Mouse (Mus musculus) stomach, embryonic 14.5 days (tissue): Measurements from ENCODE around the gene Chat. TPM values are rescaled to one million over a fixed set of nuclear protein-coding genes. Genes with fewer than 3 reads are reported as not detected.

Experiments
- ATAC-seq: fragments of 200-750 bp; cut with Nextera tagmentation; 2 replicates; pipeline ENCODE4 v1.8.0; 2017; ENCODE audit warnings: low read depth, moderate TSS enrichment; ENCODE audit not compliant: insufficient number of reproducible peaks, insufficient read depth, low FRiP score
- H3K27ac ChIP-seq: fragments of 300-500 bp; sonication (generic); 2 replicates; pipeline ENCODE4 v1.5.1; 2014; ENCODE audit warnings: mild to moderate bottlenecking, low read length, moderate library complexity, mixed read lengths
- H3K27me3 ChIP-seq: fragments of 300-500 bp; sonication (generic); 2 replicates; pipeline ENCODE4 v1.6.1; 2014; ENCODE audit warnings: low read length, control low read depth, mixed read lengths; ENCODE audit not compliant: control insufficient read depth, insufficient read depth
- H3K36me3 ChIP-seq: fragments of 300-500 bp; sonication (generic); 2 replicates; pipeline ENCODE4 v1.6.1; 2014; ENCODE audit warnings: mild to moderate bottlenecking, control low read depth, low read length, moderate library complexity, mixed read lengths; ENCODE audit not compliant: control insufficient read depth, insufficient read depth
- H3K4me1 ChIP-seq: fragments of 300-500 bp; sonication (generic); 2 replicates; pipeline ENCODE4 v1.6.1; 2014; ENCODE audit warnings: low read length, control low read depth, mixed read lengths; ENCODE audit not compliant: control insufficient read depth, insufficient read depth
- H3K4me2 ChIP-seq: fragments of 300-500 bp; sonication (generic); replicated peaks from 2 replicates; pipeline ENCODE4 v1.6.1; 2014; ENCODE audit warnings: low read depth, low read length, control low read depth
- H3K4me3 ChIP-seq: fragments of 300-500 bp; sonication (generic); 2 replicates; pipeline ENCODE4 v1.5.1; 2014; ENCODE audit warnings: low read depth, low read length, control low read depth
- H3K9ac ChIP-seq: fragments of 300-500 bp; sonication (generic); replicated peaks from 2 replicates; pipeline ENCODE4 v1.6.1; 2014; ENCODE audit warnings: low read depth, mild to moderate bottlenecking, control low read depth, low read length, moderate library complexity, mixed read lengths
- H3K9me3 ChIP-seq: fragments of 300-500 bp; sonication (generic); 2 replicates; pipeline ENCODE4 v1.6.1; 2016; ENCODE audit warnings: low read depth, low read length, control low read depth; ENCODE audit not compliant: control insufficient read depth
- WGBS: fragments of 180-500 bp; shearing (Covaris S2); extraction: QIAGEN DNeasy Blood & Tissue Kit; methylation state at CpG from one replicate; pipeline ENCODE4 v1.1.7; 2014; 5-methylcytosine and 5-hydroxymethylcytosine counted together
- polyA plus RNA-seq: library from polyadenylated mRNA; unstranded; fragments of >200 nt; fragmentation: Nextera tagmentation; extraction: Ambion mirVana; gene quantifications from 2 replicates; pipeline ENCODE4 v1.2.1, GENCODE M21; 2014

Chat gene
- polyA plus RNA-seq, 1 experiment from 2014 or later = 0.90 TPM

DNA sequence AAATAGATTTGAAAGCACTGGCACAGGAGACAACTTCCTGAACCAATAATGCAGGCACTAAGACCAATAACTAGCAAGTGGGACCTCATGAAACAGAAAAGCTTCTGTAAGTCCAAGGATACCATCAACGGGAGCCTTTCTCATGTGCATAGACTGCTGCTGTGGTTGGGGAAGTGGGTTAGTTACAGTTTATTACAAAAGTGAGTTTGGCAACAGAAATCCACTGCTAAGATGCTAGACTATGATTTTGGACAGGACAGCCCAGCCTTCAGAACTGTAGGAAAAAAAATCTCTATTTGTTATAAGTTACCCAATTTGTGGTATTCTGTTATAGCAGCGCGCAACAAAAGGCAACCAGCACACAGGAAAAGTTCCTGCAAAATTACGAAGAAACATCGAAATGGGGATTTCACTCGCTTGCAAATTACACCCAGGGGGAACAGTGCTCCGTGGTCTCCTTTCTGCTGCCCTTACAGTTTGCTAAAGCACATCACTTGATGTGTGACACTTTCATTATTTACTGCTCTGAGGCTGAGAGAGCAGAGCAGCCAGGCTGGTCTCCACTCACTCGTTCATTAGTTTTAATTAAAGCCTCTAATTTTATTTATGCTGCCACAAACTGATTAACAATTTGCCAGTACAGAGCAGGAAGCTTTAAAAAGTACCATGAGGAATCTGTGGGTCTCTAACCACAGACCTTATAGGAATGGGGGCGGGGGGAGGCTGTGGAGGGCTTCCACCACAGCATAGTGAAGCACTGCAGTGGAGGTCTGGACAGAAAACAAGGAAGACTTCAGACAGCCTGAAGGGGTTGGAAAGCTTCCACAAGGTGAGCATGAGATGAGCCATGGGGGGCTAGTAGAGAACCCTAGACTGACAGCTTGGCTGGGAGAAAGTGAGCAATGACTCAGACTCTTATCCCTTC, 37.2 kb upstream of the Chat start:
- no peak overlapping the region for H3K4me3 ChIP-seq
- no peak overlapping the region for H3K27ac ChIP-seq
- no peak overlapping the region for H3K9ac ChIP-seq
- H3K36me3 ChIP-seq = no peaks in the 10 kb centered on the region
- no peaks in the 10 kb centered on the region for H3K4me1 ChIP-seq
- H3K4me2 ChIP-seq = no peak overlapping the region
- no peaks in the 10 kb centered on the region for H3K9me3 ChIP-seq
- no peaks in the 10 kb centered on the region for H3K27me3 ChIP-seq
- WGBS = 71% methylated on average over 9 of the region's 9 CpGs
- no peak for ATAC-seq

DNA sequence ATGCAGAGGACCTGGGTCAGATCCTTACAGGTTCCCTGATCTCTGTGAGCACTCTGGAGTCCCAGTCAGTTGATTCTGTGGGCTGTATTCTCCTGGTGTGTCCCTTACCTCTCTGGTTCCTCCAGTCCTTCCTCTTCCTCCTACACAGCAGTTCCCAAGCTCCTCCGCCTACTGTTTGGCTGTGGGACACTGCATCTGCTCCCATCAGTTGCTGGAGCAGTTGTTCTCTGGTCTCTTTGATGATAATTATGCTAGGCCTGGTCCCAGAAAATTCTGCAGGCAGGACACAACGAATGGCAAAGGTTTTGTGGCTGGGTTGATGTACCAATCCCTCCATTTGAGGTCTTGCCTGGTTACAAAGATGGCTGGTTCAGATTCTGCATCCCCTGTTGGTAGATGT, 35.5 kb upstream of the Chat start:
- Histone ChIP-seq H3K9me3 (no peaks in the 10 kb centered on the region), H3K4me3 (no peak overlapping the region), H3K36me3 (no peaks in the 10 kb centered on the region), H3K4me1 (no peaks in the 10 kb centered on the region), H3K9ac (no peak overlapping the region), H3K27me3 (no peaks in the 10 kb centered on the region), H3K4me2 (no peak overlapping the region), H3K27ac (no peak overlapping the region)
- WGBS = 82% methylated on average over 2 of the region's 2 CpGs
- ATAC-seq = no peak

GRCm38 (mm10) chr14:32496115-32496850, 30.5 kb upstream of the Chat start:
- no peaks in the 10 kb centered on the region for H3K9me3 ChIP-seq
- H3K27ac ChIP-seq = no peak overlapping the region
- no peaks in the 10 kb centered on the region for H3K36me3 ChIP-seq
- H3K27me3 ChIP-seq = no peaks in the 10 kb centered on the region
- H3K4me3 ChIP-seq = no peak overlapping the region
- WGBS = 72% methylated on average over 8 of the region's 8 CpGs
- no peaks in the 10 kb centered on the region for H3K4me1 ChIP-seq
- ATAC-seq = no peak
- H3K4me2 ChIP-seq = no peak overlapping the region
- H3K9ac ChIP-seq = no peak overlapping the region

DNA sequence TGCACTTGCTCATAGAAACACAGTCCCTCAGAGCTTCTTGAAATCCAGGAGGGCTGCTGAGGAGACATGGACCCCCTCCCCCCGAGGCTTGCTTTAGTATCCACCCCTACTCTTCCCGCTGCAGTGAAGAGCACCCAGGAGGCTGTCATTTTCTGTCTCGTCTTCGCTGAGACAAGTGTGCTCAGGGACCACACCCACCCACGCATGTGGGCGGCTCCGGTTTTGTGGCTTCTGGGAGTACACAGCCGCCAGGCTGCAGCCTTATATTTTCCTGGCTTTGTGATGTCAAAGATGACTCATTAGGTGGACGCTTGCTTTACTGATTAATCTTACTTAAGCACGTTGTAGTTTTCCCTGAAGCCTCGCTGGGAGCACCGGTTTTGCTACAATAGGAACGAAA, 26.7 kb upstream of the Chat start:
- 13% methylated on average over 13 of the region's 13 CpGs for WGBS
- no peak overlapping the region for H3K27ac ChIP-seq
- no peaks in the 10 kb centered on the region for H3K9me3 ChIP-seq
- H3K27me3 ChIP-seq = no peaks in the 10 kb centered on the region
- peak overlapping the region; percentile 33 for H3K4me2 ChIP-seq
- H3K4me3 ChIP-seq = no peak overlapping the region
- ATAC-seq = no peak
- no peak overlapping the region for H3K9ac ChIP-seq
- H3K36me3 ChIP-seq = no peaks in the 10 kb centered on the region
- no peaks in the 10 kb centered on the region for H3K4me1 ChIP-seq

DNA sequence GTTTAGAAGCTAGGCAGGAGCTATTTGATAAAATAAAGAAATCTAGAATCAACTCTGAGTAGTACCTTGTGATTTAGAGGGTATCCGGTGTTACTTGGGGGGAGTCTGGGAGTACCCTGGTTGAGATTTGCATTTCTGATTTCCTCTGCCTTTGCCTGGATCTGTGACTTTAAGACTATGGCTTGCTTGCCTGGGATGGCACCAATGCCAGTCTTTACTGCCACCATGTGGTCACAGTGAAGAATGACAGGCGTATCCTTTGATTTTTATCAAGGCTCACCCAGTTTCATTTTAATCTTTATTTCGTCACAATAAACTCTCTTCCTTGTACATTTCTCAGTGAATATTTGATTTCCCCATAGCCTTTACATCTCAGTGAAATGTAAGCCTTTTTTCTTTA, 16.3 kb upstream of the Chat start:
- H3K36me3 ChIP-seq = no peaks in the 10 kb centered on the region
- no peak for ATAC-seq
- WGBS = 9% methylated on average over 3 of the region's 3 CpGs
- H3K4me3 ChIP-seq = no peak overlapping the region
- H3K9me3 ChIP-seq = no peaks in the 10 kb centered on the region
- H3K4me2 ChIP-seq = no peak overlapping the region
- no peak overlapping the region for H3K27ac ChIP-seq
- no peak overlapping the region for H3K9ac ChIP-seq
- H3K4me1 ChIP-seq = no peaks in the 10 kb centered on the region
- no peaks in the 10 kb centered on the region for H3K27me3 ChIP-seq

DNA sequence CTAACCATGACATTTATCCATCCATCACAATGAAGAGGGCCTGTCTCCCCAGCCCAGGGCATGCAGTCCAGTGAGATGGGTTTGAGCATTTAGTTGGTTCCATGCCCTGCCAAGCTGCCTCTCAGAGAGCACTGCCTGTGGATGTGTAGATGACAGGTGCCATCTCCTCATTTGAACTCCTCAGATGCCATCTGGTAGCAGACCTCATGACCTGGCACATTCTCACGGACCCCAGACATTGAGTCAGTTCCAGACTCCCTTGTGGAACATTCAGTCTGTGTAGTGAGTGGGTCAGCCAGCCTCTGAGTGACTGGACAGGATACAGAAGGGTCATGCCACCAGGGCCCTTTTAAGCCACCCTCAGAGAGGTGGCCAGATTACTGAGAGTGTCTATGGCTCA, 11.8 kb upstream of the Chat start:
- Histone ChIP-seq H3K36me3 (no peaks in the 10 kb centered on the region), H3K4me1 (no peaks in the 10 kb centered on the region), H3K9ac (no peak overlapping the region), H3K9me3 (no peaks in the 10 kb centered on the region), H3K4me3 (no peak overlapping the region), H3K27ac (no peak overlapping the region), H3K4me2 (no peak overlapping the region), H3K27me3 (no peaks in the 10 kb centered on the region)
- 68% methylated on average over 1 of the region's 1 CpGs for WGBS
- ATAC-seq = no peak

- Histone ChIP-seq H3K4me2 (no peak overlapping the region), H3K9me3 (no peaks in the 10 kb centered on the region), H3K27me3 (no peaks in the 10 kb centered on the region), H3K9ac (no peak overlapping the region), H3K4me3 (no peak overlapping the region), H3K36me3 (no peaks in the 10 kb centered on the region), H3K4me1 (no peaks in the 10 kb centered on the region), H3K27ac (no peak overlapping the region)
- ATAC-seq = no peak
- WGBS = 79% methylated on average over 6 of the region's 6 CpGs
Measured at GRCm38 (mm10) chr14:32476559-32476958, 10.8 kb upstream of the Chat start.

- Histone ChIP-seq H3K4me1 (no peaks in the 10 kb centered on the region), H3K4me2 (no peak overlapping the region), H3K36me3 (no peaks in the 10 kb centered on the region), H3K4me3 (no peak overlapping the region), H3K9me3 (no peaks in the 10 kb centered on the region), H3K27me3 (no peaks in the 10 kb centered on the region), H3K9ac (no peak overlapping the region), H3K27ac (no peak overlapping the region)
- 15% methylated on average over 4 of the region's 4 CpGs for WGBS
- no peak; the same call in 1 of the 2 replicates for ATAC-seq
Measured at GRCm38 (mm10) chr14:32472996-32473395, 7.2 kb upstream of the Chat start.
